Mouse (Mus musculus): ENCODE measurements around the gene Hist1h3c. TPM values are rescaled to one million over a fixed set of nuclear protein-coding genes. Genes with fewer than 3 reads are reported as not detected.
"Not testable (repeated sequence)": the region's sequence is repeated elsewhere in the genome, so short reads cannot be mapped to it uniquely, and the experiment has no call there.

Hist1h3c gene
- polyA plus RNA-seq, 1 experiment: 39.3 TPM

- H3K4me3 ChIP-seq (ENCODE audit: low read depth, low read length): no peak overlapping the region
- H3K27me3 ChIP-seq (ENCODE audit: control insufficient read depth, insufficient read depth, low read length): no peaks in the 10 kb centered on the region
- peak overlapping the region; percentile 66 for H3K27ac ChIP-seq (ENCODE audit: insufficient read depth, low read depth, low read length)
- TF ChIP-seq POLR2A (IDR thresholded peaks at IDR 0.05; ENCODE audit: low read depth, low read length): no peak
- no peak for TF ChIP-seq CTCF (IDR thresholded peaks at IDR 0.05; ENCODE audit: extremely low read depth, insufficient read length, insufficient replicate concordance, low read depth, low read length)
- no peaks in the 10 kb centered on the region for H3K36me3 ChIP-seq (ENCODE audit: control insufficient read depth, insufficient read depth, low read length)
- H3K4me1 ChIP-seq (ENCODE audit: control insufficient read depth, insufficient read depth, insufficient read length, low read length): peaks cover 12% of the 10 kb centered on the region
These were observed 21.4 kb upstream of the Hist1h3c start for GRCm38 (mm10) chr13:23766772-23767171.

- Histone ChIP-seq H3K4me3 (ENCODE audit: low read depth, low read length) (no peak overlapping the region), H3K27ac (ENCODE audit: insufficient read depth, low read depth, low read length) (no peak overlapping the region), H3K36me3 (ENCODE audit: control insufficient read depth, insufficient read depth, low read length) (no peaks in the 10 kb centered on the region), H3K4me1 (ENCODE audit: control insufficient read depth, insufficient read depth, insufficient read length, low read length) (peaks cover 12% of the 10 kb centered on the region), H3K27me3 (ENCODE audit: control insufficient read depth, insufficient read depth, low read length) (no peaks in the 10 kb centered on the region)
- no peak for TF ChIP-seq CTCF (IDR thresholded peaks at IDR 0.05; ENCODE audit: extremely low read depth, insufficient read length, insufficient replicate concordance, low read depth, low read length)
- TF ChIP-seq POLR2A (IDR thresholded peaks at IDR 0.05; ENCODE audit: low read depth, low read length): no peak
- 74% methylated on average over 1 of the region's 1 CpGs for WGBS
These were observed 19.7 kb upstream of the Hist1h3c start for GRCm38 (mm10) chr13:23765172-23765513.

DNA sequence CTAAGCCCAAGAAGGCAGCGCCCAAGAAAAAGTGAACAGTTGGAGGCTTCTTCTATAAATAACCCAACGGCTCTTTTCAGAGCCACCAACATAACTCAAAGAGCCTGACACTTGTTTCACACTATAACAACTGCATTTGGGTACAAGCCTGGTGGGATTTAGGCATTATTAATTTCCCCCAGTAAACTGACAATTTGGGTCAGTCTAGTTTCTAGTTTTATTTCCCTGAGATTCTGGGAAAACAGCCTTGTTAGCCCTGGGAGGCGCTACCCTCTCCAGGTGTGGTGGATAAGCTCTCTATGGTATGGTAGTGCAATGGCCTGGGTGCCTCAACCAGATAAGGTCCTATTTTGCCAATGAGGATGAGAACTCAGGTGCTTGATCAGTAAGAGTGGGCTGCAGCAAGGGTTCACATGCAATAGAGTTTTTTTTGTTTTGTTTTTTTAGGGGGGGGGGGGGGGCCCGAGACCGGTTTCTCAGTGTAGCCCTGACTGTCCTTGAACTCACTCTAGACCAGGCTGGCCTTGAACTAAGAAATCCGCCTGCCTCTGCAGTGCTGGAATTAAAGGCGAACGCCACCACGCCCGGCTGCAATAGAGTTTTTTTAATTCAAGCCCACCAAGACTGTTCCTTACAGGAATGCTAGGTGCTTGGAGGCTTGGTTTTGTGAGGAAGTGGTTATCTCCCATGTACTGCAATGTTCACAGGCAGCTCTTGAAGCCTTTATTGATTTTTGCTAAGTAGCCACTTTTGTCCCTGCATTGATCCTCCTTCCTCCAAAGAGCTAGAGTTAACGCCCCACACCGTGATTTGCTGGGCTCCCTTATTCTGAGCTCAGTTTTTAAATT is 19.1 kb upstream of the Hist1h3c start:
- Histone ChIP-seq H3K4me3 (ENCODE audit: low read depth, low read length) (peak overlapping the region; percentile 71), H3K27ac (ENCODE audit: insufficient read depth, low read depth, low read length) (no peak overlapping the region)
- 55% methylated on average over 12 of the region's 12 CpGs for WGBS

DNA sequence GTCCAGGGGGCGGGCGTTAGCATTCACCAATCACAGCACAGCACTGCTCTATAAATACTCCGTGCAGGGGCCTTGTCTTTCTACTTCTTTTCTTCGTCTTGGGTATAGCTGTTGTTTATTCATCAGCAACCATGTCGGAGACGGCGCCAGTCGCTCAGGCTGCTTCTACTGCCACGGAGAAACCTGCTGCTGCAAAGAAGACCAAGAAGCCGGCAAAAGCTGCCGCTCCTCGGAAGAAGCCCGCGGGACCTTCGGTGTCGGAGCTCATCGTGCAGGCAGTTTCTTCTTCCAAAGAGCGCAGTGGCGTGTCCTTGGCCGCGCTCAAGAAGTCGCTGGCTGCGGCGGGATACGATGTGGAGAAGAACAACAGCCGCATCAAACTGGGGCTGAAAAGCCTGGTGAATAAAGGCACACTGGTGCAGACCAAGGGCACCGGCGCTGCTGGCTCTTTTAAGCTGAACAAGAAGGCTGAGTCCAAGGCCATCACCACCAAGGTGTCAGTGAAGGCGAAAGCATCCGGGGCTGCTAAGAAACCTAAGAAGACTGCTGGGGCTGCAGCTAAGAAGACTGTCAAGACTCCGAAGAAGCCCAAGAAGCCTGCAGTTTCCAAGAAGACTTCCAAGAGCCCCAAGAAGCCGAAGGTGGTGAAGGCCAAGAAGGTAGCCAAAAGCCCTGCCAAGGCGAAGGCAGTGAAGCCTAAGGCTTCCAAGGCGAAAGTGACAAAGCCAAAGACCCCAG is 18.4 kb upstream of the Hist1h3c start, which contains the start of gene Hist1h1a:
Gene Hist1h1a, plus strand, starts transcription at position 81 of the 738 bp plus-strand sequence.
- H3K27ac ChIP-seq (ENCODE audit: insufficient read depth, low read depth, low read length): peak within 1 kb of the TSS; percentile 82
- H3K4me1 ChIP-seq (ENCODE audit: control insufficient read depth, insufficient read depth, insufficient read length, low read length): peaks cover 16% of the 10 kb centered on the region
- H3K27me3 ChIP-seq (ENCODE audit: control insufficient read depth, insufficient read depth, low read length): no peaks in the 10 kb centered on the region
- H3K4me3 ChIP-seq (ENCODE audit: low read depth, low read length): peak within 1 kb of the TSS; percentile 71
- H3K36me3 ChIP-seq (ENCODE audit: control insufficient read depth, insufficient read depth, low read length): no peaks in the 10 kb centered on the region
- TF ChIP-seq POLR2A (IDR thresholded peaks at IDR 0.05; ENCODE audit: low read depth, low read length): peak; percentile 81
- no peak; the same call in 1 of the 2 replicates for TF ChIP-seq CTCF (IDR thresholded peaks at IDR 0.05; ENCODE audit: extremely low read depth, insufficient read length, insufficient replicate concordance, low read depth, low read length)
- 6% methylated on average over 34 of the region's 34 CpGs for WGBS

More for the DNA sequence above, 19.1 kb upstream of the Hist1h3c start:
- Histone ChIP-seq H3K4me1 (ENCODE audit: control insufficient read depth, insufficient read depth, insufficient read length, low read length) (peaks cover 16% of the 10 kb centered on the region), H3K27me3 (ENCODE audit: control insufficient read depth, insufficient read depth, low read length) (no peaks in the 10 kb centered on the region), H3K36me3 (ENCODE audit: control insufficient read depth, insufficient read depth, low read length) (no peaks in the 10 kb centered on the region)
- TF ChIP-seq POLR2A (IDR thresholded peaks at IDR 0.05; ENCODE audit: low read depth, low read length) (no peak), CTCF (IDR thresholded peaks at IDR 0.05; ENCODE audit: extremely low read depth, insufficient read length, insufficient replicate concordance, low read depth, low read length) (no peak)

GRCm38 (mm10) chr13:23763242-23763585 is 17.8 kb upstream of the Hist1h3c start:
- peaks cover 16% of the 10 kb centered on the region for H3K4me1 ChIP-seq (ENCODE audit: control insufficient read depth, insufficient read depth, insufficient read length, low read length)
- TF ChIP-seq POLR2A (IDR thresholded peaks at IDR 0.05; ENCODE audit: low read depth, low read length): no peak
- TF ChIP-seq CTCF (IDR thresholded peaks at IDR 0.05; ENCODE audit: extremely low read depth, insufficient read length, insufficient replicate concordance, low read depth, low read length): no peak
- peak overlapping the region; percentile 71 for H3K4me3 ChIP-seq (ENCODE audit: low read depth, low read length)
- no peaks in the 10 kb centered on the region for H3K36me3 ChIP-seq (ENCODE audit: control insufficient read depth, insufficient read depth, low read length)
- H3K27ac ChIP-seq (ENCODE audit: insufficient read depth, low read depth, low read length): peak overlapping the region; percentile 82
- WGBS: 1% methylated on average over 10 of the region's 10 CpGs
- no peaks in the 10 kb centered on the region for H3K27me3 ChIP-seq (ENCODE audit: control insufficient read depth, insufficient read depth, low read length)

DNA sequence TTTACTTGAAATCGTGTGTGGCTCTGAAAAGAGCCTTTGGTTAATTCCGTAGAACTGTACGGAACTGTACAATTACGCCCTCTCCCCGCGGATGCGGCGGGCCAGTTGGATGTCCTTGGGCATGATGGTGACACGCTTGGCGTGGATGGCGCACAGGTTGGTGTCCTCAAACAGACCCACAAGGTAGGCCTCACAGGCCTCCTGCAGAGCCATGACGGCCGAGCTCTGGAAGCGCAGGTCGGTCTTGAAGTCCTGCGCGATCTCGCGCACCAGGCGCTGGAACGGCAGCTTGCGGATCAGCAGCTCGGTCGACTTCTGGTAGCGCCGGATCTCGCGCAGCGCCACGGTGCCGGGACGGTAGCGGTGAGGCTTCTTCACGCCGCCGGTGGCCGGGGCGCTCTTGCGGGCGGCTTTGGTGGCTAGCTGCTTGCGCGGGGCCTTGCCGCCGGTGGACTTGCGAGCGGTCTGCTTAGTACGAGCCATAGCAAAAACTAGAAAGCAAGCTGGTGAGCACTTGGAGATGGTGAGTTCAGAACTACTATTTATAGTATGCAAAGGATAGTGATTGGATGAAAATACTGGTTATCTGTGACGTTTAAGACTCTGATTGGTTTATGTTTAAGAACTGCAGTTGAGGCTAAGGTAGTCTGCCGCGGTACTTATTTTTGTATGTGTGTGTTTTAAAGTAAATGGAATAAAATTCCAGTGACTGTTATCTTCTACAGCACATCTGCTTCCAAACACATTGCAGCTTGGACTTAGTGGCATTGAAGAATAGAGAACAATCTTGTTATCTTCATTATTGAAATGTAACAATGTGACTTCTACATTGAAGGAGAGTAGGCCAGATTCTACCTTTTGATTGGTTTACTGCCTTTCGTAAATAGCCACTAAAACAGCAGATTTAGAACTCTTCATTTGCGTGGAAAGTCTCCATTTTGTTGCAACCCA is 16.7 kb upstream of the Hist1h3c start, which contains the start of gene Hist1h3a:
Gene Hist1h3a, minus strand, starts transcription at position 516 of the 951 bp plus-strand sequence.
- under 1% methylated on average over 29 of the region's 52 CpGs for WGBS
- not testable (repeated sequence) for H3K36me3 ChIP-seq (ENCODE audit: control insufficient read depth, insufficient read depth, low read length); H3K27me3 ChIP-seq (ENCODE audit: control insufficient read depth, insufficient read depth, low read length)
- Histone ChIP-seq H3K4me1 (ENCODE audit: control insufficient read depth, insufficient read depth, insufficient read length, low read length) (peaks cover 18% of the 10 kb centered on the region), H3K4me3 (ENCODE audit: low read depth, low read length) (peak within 1 kb of the TSS; percentile 71), H3K27ac (ENCODE audit: insufficient read depth, low read depth, low read length) (peak within 1 kb of the TSS; percentile 90)
- TF ChIP-seq POLR2A (IDR thresholded peaks at IDR 0.05; ENCODE audit: low read depth, low read length): peak; percentile 55; the same call in 1 of the 2 replicates

Data from small intestine, adult 2 months (tissue).